Comparison of ENCODE assay signal across 13 mouse cellular contexts in genomic region chr15:32579351-32579750, GRCm38 (mm10).
"Had no signal": no experiment of that assay in that cellular context is flagged by ENCODE, and none has a peak within 500 bp of the region (broad histone marks: within the 10 kb centered on the region; RNA-seq: fewer than 3 reads in every experiment).

No protein-coding gene starts in this region.

- ATAC-seq: lung, postnatal 0 days had no signal

- H3K9me3 ChIP-seq: limb, embryonic 10.5 days; liver, embryonic 15.5 days; neural tube, embryonic 12.5 days had no signal

- H3K9ac ChIP-seq: liver, embryonic 15.5 days; neural tube, embryonic 12.5 days had no signal

- H3K27me3 ChIP-seq: liver, embryonic 15.5 days; neural tube, embryonic 12.5 days had no signal

- H3K4me3 ChIP-seq: left cerebral cortex, adult 2 months; limb, embryonic 10.5 days; liver, embryonic 15.5 days; neural tube, embryonic 12.5 days had no signal

- DNase-seq: kidney, postnatal 25 days; lung, adult 2 months; lung, postnatal 36 days; midbrain, embryonic 14.5 days; spleen, adult 18-20 months; thymus, adult 18-20 months; thymus, postnatal 14 days had no signal

- H3K4me1 ChIP-seq: limb, embryonic 10.5 days; liver, embryonic 15.5 days; neural tube, embryonic 12.5 days had no signal

- H3K36me3 ChIP-seq: liver, embryonic 15.5 days; neural tube, embryonic 12.5 days had no signal

- H3K4me2 ChIP-seq: liver, embryonic 11.5 days; liver, embryonic 15.5 days; neural tube, embryonic 12.5 days had no signal

- H3K27ac ChIP-seq: left cerebral cortex, adult 2 months; limb, embryonic 10.5 days; liver, embryonic 15.5 days; neural tube, embryonic 12.5 days had no signal
